Mouse (Mus musculus) left cerebral cortex, postnatal 14 days (tissue): Measurements from ENCODE around the gene Serpinb6b. TPM values are rescaled to one million over a fixed set of nuclear protein-coding genes. Genes with fewer than 3 reads are reported as not detected.
"Not testable (repeated sequence)": the region's sequence is repeated elsewhere in the genome, so short reads cannot be mapped to it uniquely, and the experiment has no call there.

ENCODE experiments used
- DNase-seq, 2 experiments: peaks; one replicate each; pipeline ENCODE4 v3.0.0; 2021 to 2022; ENCODE audit warnings: low spot score in 2 of 2, mixed read lengths in 1 of 2
- intact Hi-C: fragments of 180-260 bp; cut with DNase I; formaldehyde crosslinking; loops from one replicate; pipeline ENCODE4 v1.15.1; 2025
- long read RNA-seq, 2 experiments: library from polyadenylated mRNA; stranded (forward); transcript quantifications; one replicate each; pipeline ENCODE4 v2.0.0; 2021
- total RNA-seq, 2 experiments: library from RNA; stranded (reverse); gene quantifications; 2 replicates each; pipeline ENCODE4 v1.2.3; 2021

Serpinb6b gene
- 1 to 10 TPM; 2.3 to 3.7 TPM for total RNA-seq
- long read RNA-seq, experiment 1, partial matches to known transcripts: 1 of 5 reads
- long read RNA-seq, experiment 1, other reads (novel, unspliced or antisense): 0 of 5 reads
- long read RNA-seq, experiment 2, partial matches to known transcripts: 0 of 4 reads
- long read RNA-seq, experiment 2, other reads (novel, unspliced or antisense): 0 of 4 reads

DNA sequence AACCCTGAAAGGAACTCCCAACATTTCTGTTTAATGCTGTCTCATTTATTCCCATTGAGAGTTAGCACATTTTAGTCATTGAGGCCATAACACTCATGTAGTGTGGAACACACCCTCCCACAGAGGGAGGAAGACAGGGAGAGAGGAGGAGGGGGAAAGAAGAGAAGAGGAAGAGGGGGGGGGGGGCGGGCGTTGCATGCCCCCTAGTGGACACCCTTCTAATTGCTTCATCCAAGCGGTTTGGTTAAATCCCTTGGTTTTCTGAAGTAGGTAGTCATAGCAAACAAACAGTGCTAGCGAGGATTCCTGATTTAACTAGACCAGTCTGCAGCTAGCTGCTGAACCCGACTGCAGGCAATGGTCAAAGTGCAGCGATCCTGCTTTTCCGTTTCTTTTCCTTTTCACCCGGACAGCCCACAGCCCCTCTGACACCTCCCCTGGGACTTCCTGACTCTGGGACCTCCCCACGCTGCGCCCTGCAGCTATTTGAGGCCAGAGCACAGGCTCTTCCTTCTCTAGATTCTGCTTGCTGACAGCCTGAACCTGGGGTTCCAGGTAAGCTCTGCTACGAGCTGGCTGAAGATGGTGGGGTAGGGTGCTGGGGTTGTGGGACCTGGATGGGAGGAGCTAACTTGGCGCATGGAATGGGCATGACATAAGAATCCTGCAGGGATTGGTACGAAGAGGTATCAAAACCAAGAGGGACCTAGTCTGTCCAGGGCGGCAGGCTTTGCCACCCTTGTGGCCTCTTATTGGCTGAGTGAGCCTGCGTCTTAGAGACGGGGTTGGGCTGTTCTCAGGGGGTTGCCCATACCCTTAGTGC is at the start of gene Serpinb6b:
Serpinb6b (plus strand) TSS at position 221 of the 823 bp plus-strand sequence.
- intact Hi-C loops: no loop called here
- no peak for DNase-seq

DNA sequence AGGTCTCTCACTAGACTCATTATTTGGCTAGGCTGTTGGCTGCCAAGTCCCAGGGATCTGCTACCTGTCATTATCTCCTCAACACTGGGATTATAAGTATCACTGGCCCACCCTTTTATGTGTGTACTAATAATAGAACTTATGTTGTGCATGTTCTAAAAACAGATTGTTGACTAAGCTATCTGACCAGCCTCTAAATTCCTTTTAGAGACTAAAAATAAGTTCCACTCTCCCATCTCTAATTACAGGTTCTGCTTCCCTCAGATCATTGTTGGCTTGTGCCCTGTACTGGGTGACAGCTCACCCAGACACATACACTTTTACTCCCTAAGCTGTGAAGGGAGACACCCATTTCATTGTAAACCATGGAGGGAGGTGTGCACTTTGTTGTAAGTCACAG is 42.4 kb upstream of the Serpinb6b start:
- DNase-seq: no peak
- intact Hi-C loops: no loop called here

DNA sequence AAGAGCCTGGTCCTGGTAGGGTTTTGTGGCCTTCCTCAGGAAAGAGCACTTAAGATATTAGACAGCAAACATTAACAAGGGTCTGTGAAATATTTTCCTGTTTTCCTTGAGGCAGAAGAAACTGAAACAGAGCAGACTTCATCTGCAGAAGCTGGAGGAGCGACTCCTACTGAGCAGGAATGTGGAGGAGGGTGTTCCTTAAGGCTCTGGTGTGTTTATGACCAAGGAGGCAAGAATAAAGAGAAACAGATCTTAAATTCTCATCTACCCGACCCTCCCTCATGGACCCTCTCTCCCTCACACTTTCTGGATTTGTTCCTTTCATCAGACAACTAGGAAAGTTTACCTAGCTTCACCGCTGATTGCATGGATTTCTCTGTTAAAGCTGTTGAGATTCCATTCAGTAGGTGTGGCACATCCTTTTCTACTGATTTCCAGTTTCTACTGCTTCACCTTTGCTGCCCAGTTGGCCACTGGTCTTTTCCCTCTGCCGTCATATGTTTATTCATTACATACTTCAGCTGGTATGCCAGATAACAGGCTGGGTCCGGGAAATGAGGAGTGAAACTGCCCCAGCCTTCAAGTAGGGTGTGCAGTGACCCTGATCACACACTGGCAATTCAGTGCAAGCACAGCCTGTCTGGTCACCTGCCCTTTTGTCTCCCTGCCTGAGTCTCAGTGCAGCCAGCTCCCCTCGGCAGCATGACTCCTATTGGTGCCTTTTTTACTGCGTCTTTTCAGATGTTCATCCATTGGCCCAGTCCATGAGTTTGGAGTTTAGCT is 40.2 kb upstream of the Serpinb6b start:
- intact Hi-C loops: no loop called here

DNA sequence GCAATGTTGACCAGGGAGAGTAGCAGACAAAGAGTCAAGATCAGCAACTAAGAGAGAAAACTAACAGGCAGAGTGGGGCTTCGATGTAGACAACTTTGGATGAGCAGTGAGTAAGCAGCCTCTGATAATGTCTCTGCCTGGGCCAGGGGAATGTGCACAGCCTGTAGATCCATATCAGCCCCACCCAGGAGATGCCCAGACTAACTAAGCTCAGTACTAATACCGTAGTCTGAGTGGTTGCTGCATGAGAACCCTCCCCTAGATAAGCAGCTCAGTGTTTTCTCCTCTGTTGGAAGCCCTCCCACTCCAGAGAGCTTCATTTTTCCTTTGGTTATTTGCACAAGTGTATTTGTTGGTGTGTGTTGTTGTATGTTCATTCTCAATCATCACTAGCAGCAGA is 38.3 kb upstream of the Serpinb6b start:
- intact Hi-C loops: no loop called here
- DNase-seq: no peak

More for the DNA sequence above, 40.2 kb upstream of the Serpinb6b start:
- no peak for DNase-seq

DNA sequence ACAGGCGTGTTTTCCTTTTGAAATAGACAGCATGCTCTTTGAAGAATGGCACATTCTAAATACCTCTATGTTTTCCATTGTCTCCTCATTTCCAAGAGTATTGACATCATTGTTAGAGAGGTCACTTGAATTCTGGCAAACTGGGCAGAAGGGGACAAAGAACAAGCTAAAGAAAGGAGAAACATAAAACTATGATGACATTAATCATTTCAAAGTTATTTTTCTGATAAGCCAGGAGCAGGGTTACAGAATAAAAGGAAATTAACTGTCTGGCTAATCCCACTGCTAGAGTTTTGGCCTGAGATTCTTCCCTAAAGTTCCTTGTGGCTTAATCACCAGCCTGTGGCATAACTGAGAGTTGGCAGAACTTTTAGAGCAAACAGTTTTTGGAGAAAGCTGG is 37.8 kb upstream of the Serpinb6b start:
- intact Hi-C loops: no loop called here
- no peak for DNase-seq

DNA sequence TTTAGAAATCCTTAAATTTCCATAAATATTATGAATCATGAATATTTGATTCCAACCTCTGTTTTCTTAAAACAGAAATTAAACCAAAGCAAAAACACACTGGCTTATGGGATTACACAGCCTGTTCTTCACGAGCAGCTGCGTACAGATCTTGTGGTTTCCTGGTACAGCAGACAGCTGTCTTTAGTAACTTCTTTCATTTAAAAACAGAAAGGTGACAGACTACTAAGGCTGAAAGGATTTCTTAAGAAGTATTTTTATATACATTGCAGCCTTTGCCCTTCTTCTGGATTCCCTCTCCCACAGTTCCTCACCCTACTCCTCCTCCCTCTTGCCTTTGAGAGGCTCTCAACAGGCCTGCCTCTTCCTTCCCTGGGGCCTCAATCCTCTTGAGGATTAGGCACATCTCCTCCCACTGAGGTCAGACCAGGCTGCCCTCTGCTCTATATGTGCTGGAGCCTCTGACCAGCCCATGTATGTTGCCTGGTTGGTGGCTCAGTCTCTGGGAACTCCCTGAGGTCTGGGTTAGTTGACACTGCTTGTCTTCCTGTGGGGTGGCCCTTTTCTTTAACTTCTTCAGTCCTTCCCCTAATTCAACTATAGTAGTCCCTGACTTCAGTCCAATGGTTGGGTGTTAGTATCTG is 35.8 kb upstream of the Serpinb6b start:
- intact Hi-C loops: no loop called here

DNA sequence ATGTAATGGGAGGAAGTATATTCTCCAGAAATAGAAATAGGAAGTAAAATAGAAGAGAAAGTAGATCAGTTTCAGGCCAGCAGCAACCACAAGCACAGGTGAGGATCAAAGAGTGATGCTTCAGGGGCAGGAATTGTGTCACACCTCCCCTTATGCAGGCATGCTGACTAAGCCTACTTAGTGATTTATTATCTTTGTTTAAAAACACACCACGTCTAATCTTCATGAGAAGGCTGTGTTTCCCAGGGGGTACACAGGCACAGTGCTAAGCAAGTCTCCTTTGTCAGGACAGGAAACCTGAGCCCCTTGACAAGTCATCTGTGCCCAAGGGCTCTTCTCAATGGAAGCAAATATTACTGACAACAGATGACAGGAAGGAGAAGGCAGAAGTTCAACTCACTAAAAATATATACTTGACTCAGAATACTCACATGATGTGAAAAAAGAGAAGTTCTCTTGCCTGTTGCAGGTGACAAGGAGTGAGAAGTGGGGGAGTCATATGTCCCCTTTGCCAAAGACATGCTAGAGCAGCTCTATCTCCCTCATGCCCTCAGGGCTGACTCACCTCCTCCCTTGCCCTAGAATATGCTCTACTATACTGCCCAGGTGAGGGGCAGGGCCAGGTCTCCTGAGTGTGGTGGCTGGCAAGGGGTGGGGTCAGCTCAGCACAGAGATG is 30.2 kb upstream of the Serpinb6b start:
- intact Hi-C loops: no loop called here
- DNase-seq: no peak

More for the DNA sequence above, 35.8 kb upstream of the Serpinb6b start:
- no peak for DNase-seq

DNA sequence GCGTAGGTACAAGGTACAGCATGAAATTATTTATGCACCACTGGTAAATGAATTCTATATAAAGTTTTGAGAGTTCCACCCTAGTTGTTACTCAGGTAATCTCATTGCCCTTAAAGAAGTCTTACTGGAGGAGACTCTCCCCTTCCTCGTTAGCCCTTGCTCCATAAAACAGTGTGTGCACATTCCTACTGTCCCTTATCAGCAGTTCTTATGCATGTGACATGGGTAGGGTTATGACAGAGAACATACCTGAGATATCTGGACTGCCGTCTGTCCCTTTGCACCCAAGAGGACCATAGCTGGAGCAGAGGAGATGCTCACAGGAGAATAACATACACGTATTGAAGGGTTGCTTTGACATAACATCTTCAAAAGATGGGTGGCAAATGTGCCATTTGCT is 26.7 kb upstream of the Serpinb6b start:
- intact Hi-C loops, DNase-seq: not testable (repeated sequence)

DNA sequence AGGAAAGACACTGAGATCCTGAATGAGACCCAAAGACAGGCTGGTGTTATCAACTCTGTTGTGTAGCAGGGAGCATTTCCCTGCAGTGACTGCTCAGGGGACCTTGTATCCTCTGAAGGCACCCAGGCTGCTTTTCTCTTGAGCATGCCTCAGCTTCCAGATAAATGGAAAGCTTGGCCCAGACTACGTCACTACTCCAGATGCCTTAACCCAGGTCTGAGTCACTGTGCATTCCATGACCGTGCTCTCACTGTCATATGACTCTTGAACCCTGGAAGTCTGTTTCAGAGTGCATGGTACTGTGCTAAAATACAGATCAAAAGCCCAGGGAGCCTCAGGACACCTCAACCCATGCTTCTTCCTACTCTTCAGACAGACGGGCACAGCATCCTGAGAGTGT is 25.8 kb upstream of the Serpinb6b start:
- intact Hi-C loops, DNase-seq: not testable (repeated sequence)

DNA sequence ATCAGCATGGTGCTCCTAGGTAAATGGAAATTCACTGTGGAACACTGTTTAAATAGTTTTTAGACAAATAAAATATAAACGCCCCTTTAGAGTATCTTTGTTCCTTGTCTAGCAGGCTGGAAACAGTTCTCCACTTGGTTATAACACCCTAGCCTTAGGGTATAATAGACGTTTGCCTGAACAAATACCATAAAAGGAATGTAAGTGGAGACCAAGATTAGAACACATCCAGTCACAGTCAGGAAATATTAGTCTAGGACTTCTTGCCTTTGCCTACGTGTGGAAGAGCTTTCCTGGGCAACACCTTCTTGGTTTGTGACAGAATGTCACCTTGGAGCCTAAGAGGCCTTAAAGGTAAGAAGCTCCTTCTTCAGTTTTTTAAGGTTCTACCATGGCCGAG is 8.5 kb upstream of the Serpinb6b start:
- intact Hi-C loops: no loop called here
- no peak for DNase-seq

DNA sequence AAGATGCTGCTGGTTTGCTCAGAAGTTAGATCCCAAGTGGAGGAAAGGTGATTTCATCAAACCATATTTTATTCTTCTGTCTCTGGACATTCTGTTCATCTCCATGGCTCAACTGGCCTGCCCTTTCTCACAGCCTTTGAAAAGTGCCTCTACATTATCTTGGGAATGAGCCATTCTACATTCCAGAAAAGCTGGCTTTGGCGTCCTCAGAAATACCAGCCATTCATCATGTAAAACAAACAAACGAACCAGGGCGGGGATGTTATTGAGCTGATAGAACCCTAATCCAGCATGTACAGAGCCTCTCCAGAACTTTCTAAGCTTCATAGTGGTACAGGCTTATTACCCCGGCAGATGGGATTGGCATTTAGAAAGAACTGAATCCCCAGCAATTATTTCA is 7.1 kb upstream of the Serpinb6b start:
- intact Hi-C loops: no loop called here

DNA sequence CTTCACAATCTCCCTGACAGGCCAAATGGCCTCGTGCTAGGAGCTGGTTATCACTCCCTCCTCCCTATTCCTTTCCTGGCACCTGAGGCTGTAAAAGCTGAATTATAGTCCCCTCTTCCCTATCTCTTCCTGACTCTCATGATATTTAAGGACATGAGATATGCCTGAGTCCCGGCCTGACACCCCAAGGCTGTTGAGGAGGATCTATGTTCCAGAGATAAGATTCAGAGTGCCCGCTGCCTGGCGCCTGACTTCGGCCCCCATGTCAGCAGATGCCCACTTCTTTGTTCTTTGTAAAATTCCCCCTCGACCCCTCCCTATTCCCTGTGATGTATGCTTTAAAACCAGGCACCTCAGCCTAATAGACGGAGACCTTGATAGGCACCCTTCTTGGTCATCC is 6.5 kb upstream of the Serpinb6b start:
- intact Hi-C loops, DNase-seq: not testable (repeated sequence)

More for the DNA sequence above, 7.1 kb upstream of the Serpinb6b start:
- no peak for DNase-seq

DNA sequence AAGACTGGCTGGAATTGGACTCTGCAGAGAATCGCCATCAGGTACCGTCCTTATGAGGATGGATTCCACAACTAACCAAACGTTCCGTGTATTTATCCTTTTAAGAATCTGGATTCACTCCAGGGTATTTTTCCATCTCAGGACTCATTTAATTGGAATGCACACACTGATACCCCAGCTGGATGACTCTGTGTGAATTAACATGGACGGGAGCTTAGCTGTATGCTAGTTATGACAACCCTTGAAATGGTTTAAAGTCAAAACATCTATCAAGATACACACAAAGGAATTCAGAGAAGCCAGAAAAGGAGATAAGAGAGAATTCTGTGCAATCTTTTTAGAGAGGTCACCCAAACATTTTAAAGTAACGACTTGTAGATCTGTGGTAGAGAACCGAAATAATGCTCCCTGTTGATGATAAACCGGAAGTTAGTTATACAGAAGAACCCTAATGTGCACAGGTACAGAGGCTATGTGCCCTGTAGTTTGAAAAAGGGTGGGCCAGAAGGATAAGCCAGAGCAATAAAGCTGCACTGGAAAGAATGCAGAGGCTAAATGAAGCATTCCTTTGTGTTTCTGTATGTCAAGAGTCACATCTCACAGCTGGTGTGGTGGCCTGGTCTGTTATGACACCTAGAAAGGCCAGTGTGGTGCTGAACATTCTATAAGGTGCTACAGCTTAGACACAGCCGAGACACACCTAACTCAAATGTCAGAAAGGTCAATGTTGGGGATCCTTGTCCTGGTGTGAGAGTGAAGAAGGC is 837 bp upstream of the Serpinb6b start:
- DNase-seq: no peak
- intact Hi-C loops: no loop called here

DNA sequence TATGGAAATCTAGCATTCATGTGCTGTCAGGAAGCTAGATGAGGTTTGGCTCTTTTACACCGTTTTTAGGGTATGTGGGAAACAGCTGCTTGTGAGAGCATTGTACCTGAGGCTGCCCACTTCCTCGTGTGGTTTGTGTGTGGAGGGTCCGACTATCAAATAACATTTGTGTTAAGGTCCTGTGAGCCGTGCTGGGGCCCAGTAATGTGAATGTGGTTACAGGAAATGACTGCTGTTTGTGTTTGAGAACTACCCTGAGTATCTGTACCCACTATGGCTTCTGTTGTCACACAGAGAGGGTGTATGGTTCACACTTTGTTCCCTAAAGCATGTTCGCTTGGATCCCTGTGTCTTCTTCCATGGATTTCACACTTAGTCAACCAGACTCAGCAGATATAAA is 1.1 kb downstream of the Serpinb6b start:
- intact Hi-C loops: no loop called here
- no peak for DNase-seq

DNA sequence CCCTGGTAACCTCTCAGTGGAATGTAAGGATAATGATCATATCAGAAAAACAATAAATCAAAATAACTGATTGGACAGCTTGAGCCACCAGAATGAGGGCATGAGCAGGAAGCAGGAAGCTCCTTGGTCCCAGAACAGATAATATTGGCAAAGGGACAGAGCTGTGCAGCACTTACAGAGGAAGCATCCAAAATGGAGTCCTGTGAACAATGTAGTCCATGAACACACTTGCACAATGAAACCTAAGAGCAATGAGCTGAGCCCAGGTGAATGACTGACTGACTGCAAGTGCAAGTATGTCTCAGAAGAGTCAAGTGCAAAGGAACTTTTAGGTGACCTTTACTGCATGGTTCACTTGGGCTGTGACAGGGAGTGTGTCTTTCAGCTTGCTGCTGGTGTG is 2.2 kb downstream of the Serpinb6b start:
- intact Hi-C loops: no loop called here

DNA sequence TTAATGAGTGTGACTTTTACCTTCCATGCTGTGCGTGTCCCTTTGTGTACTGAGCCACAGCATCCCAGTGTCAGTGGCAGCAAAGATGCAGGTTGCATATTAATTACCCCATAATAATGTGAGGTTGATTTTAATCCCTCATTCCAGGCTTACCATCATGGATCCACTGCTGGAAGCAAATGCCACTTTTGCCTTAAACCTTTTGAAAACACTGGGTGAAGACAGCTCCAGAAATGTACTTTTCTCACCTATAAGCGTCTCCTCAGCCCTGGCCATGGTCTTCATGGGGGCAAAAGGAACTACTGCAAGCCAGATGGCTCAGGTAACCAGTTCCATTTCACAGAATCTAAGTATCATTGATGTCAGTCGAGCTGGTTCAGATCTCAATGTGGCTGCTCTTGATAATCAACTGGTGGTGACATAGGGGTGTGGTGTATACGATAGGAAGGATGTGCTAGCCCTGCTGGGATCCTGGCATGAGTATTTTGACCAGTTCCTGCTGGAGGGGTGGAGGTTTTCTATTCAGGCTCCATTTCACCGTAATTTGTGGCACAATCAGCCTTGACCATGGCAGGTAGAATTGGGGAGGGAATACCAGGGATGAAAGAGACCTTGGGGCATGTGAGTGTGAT is 3.5 kb downstream of the Serpinb6b start:
- intact Hi-C loops: no loop called here
- no peak for DNase-seq

More for the DNA sequence above, 2.2 kb downstream of the Serpinb6b start:
- no peak for DNase-seq

DNA sequence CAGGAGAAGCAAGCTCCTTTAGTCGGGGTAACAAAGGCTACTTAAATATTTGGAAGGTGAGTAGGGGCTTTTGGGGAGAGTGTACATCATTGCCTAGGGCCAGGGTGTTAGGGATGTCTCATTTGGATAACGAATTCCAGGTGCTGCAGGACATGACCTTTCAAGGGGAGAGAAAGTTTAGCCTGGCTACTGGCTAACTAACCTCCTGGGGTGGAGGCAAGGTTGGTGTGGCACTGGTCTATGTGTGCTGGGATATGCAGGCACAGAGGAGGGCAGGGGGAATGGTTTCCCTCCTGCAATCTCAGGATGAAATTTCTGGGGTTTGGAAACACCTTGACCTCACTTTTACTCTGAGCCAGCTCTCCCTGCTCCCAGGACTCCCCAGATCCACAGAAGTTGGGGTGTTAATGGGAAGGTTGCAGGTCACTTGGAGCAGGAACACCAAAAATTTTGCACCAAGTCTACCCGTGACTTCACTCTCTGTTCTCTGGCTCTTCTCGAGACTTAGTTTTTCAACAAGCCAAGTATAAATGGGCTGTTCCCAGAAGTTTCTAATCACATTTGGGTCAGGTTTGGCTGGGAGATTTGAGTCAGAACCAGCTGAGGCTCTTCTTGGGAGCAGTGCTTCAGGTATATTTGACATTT is 4.1 kb downstream of the Serpinb6b start:
- intact Hi-C loops: no loop called here
- DNase-seq: no peak

DNA sequence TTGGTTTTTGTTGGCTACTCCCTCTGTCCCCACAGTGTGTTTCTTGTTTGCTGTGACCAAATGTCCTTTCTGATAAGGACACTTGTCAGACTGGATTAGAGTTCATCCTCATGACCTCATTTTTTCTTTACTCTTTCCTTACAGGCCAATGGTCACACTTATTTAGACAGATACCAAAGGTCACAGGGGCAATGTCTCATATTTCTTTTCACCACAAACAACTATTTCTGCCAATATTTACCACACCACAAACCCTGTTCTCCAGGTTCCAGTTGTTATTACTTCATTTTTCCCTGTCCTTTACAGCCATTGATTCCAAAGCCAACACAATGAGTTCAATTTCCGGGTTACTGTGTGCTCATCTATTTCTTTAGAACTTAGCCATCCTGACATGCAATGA is 4.6 kb downstream of the Serpinb6b start:
- DNase-seq: no peak
- intact Hi-C loops: no loop called here
